Comparison of ENCODE assay signal across 14 mouse cellular contexts in genomic region chr15:25662833-25663519, GRCm38 (mm10). TPM values are rescaled to one million over a fixed set of nuclear protein-coding genes. Genes with fewer than 3 reads are reported as not detected.
DNase-seq lines count a peak whose midpoint lies in the region; ATAC-seq and TF ChIP-seq lines count a peak whose summit lies in the region.
"Had no signal": no experiment of that assay in that cellular context is flagged by ENCODE, and none has a peak within 500 bp of the region (broad histone marks: within the 10 kb centered on the region; RNA-seq: fewer than 3 reads in every experiment).

No protein-coding gene starts in this region.

- DNase-seq in heart, adult 2 months = no peak
- peak; percentile 81 for DNase-seq in embryonic facial prominence, embryonic 11.5 days (ENCODE audit: low spot score)
- peak; percentile 61 for DNase-seq in limb, embryonic 11.5 days (ENCODE audit: low spot score)
- peak; percentile 35 for DNase-seq in liver, postnatal 0 days
- no peak for DNase-seq in forebrain, embryonic 14.5 days (ENCODE audit: low spot score)
- DNase-seq in right cerebral cortex, adult 2 months (ENCODE audit: low spot score in 2 of 2) = no peak
- DNase-seq: B cell, adult 2 months; cerebellum, postnatal 14 days; gastrocnemius, postnatal 10 days; kidney, postnatal 10 days had no signal

- intact Hi-C loops in heart, adult 2 months (cut with DNase I) = no loop called here

- no peak for TF ChIP-seq POLR2A in heart, adult 2 months (IDR thresholded peaks at IDR 0.05; ENCODE audit: insufficient read depth, low read depth, low read length)

- 25% methylated on average over 8 of the region's 8 CpGs for WGBS in heart, embryonic 13.5 days
- 37% methylated on average over 8 of the region's 8 CpGs for WGBS in heart, adult 2 months
- WGBS in embryonic facial prominence, embryonic 11.5 days = 23% methylated on average over 8 of the region's 8 CpGs
- whole genome bisulfite sequencing in limb, embryonic 11.5 days = 11% methylated on average over 8 of the region's 8 CpGs
- WGBS in liver, postnatal 0 days (ENCODE audit: insufficient replicate concordance) = 50% methylated on average over 8 of the region's 8 CpGs
- WGBS in forebrain, embryonic 16.5 days = 47% methylated on average over 8 of the region's 8 CpGs
- 50% methylated on average over 8 of the region's 8 CpGs for WGBS in forebrain, embryonic 14.5 days

- no peak for TF ChIP-seq CTCF in heart, adult 2 months (IDR thresholded peaks at IDR 0.05)
- no peak for TF ChIP-seq CTCF in liver, postnatal 0 days (IDR thresholded peaks at IDR 0.05; ENCODE audit: low read depth)

- H3K79me2 ChIP-seq in heart, adult 2 months (replicated peaks; ENCODE audit: control insufficient read depth, insufficient read depth, low read length) = peaks cover 2% of the 10 kb centered on the region; the same call in 1 of the 2 replicates

- H3K4me1 ChIP-seq in heart, embryonic 13.5 days = peaks cover 13% of the 10 kb centered on the region
- H3K4me1 ChIP-seq in heart, adult 2 months (ENCODE audit: control insufficient read depth, insufficient read depth, low read length) = 0 out of 2 replicates have a peak, but pooled peaks cover 1% of the 10 kb centered on the region
- peaks cover 3% of the 10 kb centered on the region; the same call in 1 of the 2 replicates for H3K4me1 ChIP-seq in embryonic facial prominence, embryonic 11.5 days (ENCODE audit: control insufficient read depth, insufficient read depth, low read length)
- H3K4me1 ChIP-seq in limb, embryonic 11.5 days (ENCODE audit: control insufficient read depth, insufficient read depth, low read length) = peaks cover 23% of the 10 kb centered on the region
- peaks cover 10% of the 10 kb centered on the region for H3K4me1 ChIP-seq in liver, postnatal 0 days (ENCODE audit: insufficient read depth)
- H3K4me1 ChIP-seq in forebrain, embryonic 16.5 days (replicated peaks; ENCODE audit: control insufficient read depth, insufficient read depth, low read length) = no peaks in the 10 kb centered on the region
- no peaks in the 10 kb centered on the region for H3K4me1 ChIP-seq in forebrain, embryonic 14.5 days (ENCODE audit: control insufficient read depth, insufficient read depth, low read length)

- TF ChIP-seq EP300 in heart, adult 2 months (IDR thresholded peaks at IDR 0.05; ENCODE audit: insufficient read depth, low read depth, low read length) = no peak
- no peak for TF ChIP-seq EP300 in liver, postnatal 0 days (IDR thresholded peaks at IDR 0.05; ENCODE audit: low read depth)

- 0 out of 2 replicates have a peak overlapping the region, but pooled peaks have one; percentile 4 for H3K27ac ChIP-seq in heart, embryonic 13.5 days (replicated peaks)
- no peak overlapping the region for H3K27ac ChIP-seq in heart, adult 2 months
- peak overlapping the region; percentile 72 for H3K27ac ChIP-seq in embryonic facial prominence, embryonic 11.5 days (replicated peaks; ENCODE audit: low read depth, low read length)
- H3K27ac ChIP-seq in limb, embryonic 11.5 days (replicated peaks; ENCODE audit: low read depth, low read length) = peak overlapping the region; percentile 49
- H3K27ac ChIP-seq in liver, postnatal 0 days (ENCODE audit: low read depth) = peak overlapping the region; percentile 66
- no peak overlapping the region for H3K27ac ChIP-seq in forebrain, embryonic 16.5 days (ENCODE audit: low read length)
- H3K27ac ChIP-seq in forebrain, embryonic 14.5 days (ENCODE audit: low read depth, low read length) = no peak overlapping the region
- H3K27ac ChIP-seq: forebrain, embryonic 10.5 days had no signal

- ATAC-seq in heart, embryonic 13.5 days (ENCODE audit: extremely low read depth, insufficient number of reproducible peaks, low FRiP score, low TSS enrichment) = no peak
- peak; percentile 65; the same call in 1 of the 2 replicates for ATAC-seq in embryonic facial prominence, embryonic 11.5 days (replicated peaks; ENCODE audit: insufficient number of reproducible peaks, low FRiP score, low TSS enrichment, low read depth)
- peak; percentile 82; the same call in 1 of the 2 replicates for ATAC-seq in limb, embryonic 11.5 days (ENCODE audit: insufficient number of reproducible peaks, low FRiP score, low TSS enrichment, low read depth)
- ATAC-seq in liver, postnatal 0 days = peak; percentile 93
- no peak for ATAC-seq in forebrain, embryonic 16.5 days
- ATAC-seq in forebrain, embryonic 14.5 days = no peak

- H3K27me3 ChIP-seq in heart, embryonic 13.5 days (replicated peaks) = peaks cover 29% of the 10 kb centered on the region
- no peaks in the 10 kb centered on the region for H3K27me3 ChIP-seq in heart, adult 2 months (ENCODE audit: control insufficient read depth, insufficient read depth, low read length)
- no peaks in the 10 kb centered on the region for H3K27me3 ChIP-seq in embryonic facial prominence, embryonic 11.5 days (ENCODE audit: control insufficient read depth, insufficient read depth, low read length)
- H3K27me3 ChIP-seq in limb, embryonic 11.5 days (ENCODE audit: control insufficient read depth, insufficient read depth, low read length) = no peaks in the 10 kb centered on the region
- H3K27me3 ChIP-seq in liver, postnatal 0 days (ENCODE audit: insufficient read depth, low read length) = no peaks in the 10 kb centered on the region
- no peaks in the 10 kb centered on the region for H3K27me3 ChIP-seq in forebrain, embryonic 16.5 days (replicated peaks; ENCODE audit: control insufficient read depth, insufficient read depth, low read length)
- 0 out of 2 replicates have a peak, but pooled peaks cover 4% of the 10 kb centered on the region for H3K27me3 ChIP-seq in forebrain, embryonic 14.5 days (replicated peaks; ENCODE audit: control insufficient read depth, insufficient read depth, low read length)

- H3K36me3 ChIP-seq in heart, embryonic 13.5 days = peaks cover 6% of the 10 kb centered on the region; the same call in 1 of the 2 replicates
- H3K36me3 ChIP-seq in heart, adult 2 months (ENCODE audit: control insufficient read depth, insufficient read depth, low read length) = peaks cover 2% of the 10 kb centered on the region; the same call in 1 of the 2 replicates
- no peaks in the 10 kb centered on the region for H3K36me3 ChIP-seq in embryonic facial prominence, embryonic 11.5 days (replicated peaks; ENCODE audit: control insufficient read depth, insufficient read depth, low read depth, low read length)
- H3K36me3 ChIP-seq in limb, embryonic 11.5 days (ENCODE audit: control insufficient read depth, insufficient read depth, low read length) = no peaks in the 10 kb centered on the region
- H3K36me3 ChIP-seq in liver, postnatal 0 days (replicated peaks; ENCODE audit: insufficient read depth, low read length) = peaks cover 10% of the 10 kb centered on the region; the same call in 1 of the 2 replicates
- no peaks in the 10 kb centered on the region for H3K36me3 ChIP-seq in forebrain, embryonic 16.5 days (ENCODE audit: control insufficient read depth, insufficient read depth)
- no peaks in the 10 kb centered on the region for H3K36me3 ChIP-seq in forebrain, embryonic 14.5 days (ENCODE audit: control insufficient read depth, insufficient read depth, low read length)

- no peak overlapping the region for H3K9ac ChIP-seq in heart, embryonic 13.5 days
- H3K9ac ChIP-seq in heart, adult 2 months (ENCODE audit: low read depth, low read length) = no peak overlapping the region
- H3K9ac ChIP-seq in embryonic facial prominence, embryonic 11.5 days (replicated peaks; ENCODE audit: low read length) = peak overlapping the region; percentile 32; the same call in 1 of the 2 replicates
- 0 out of 2 replicates have a peak overlapping the region, but pooled peaks have one; percentile 14 for H3K9ac ChIP-seq in limb, embryonic 11.5 days (ENCODE audit: low read length)
- no peak overlapping the region for H3K9ac ChIP-seq in liver, postnatal 0 days (replicated peaks)
- H3K9ac ChIP-seq in forebrain, embryonic 16.5 days (replicated peaks; ENCODE audit: low read depth, low read length) = no peak overlapping the region
- no peak overlapping the region for H3K9ac ChIP-seq in forebrain, embryonic 14.5 days (ENCODE audit: low read length)

- H3K9me3 ChIP-seq in heart, embryonic 13.5 days = no peaks in the 10 kb centered on the region
- H3K9me3 ChIP-seq in embryonic facial prominence, embryonic 11.5 days (replicated peaks; ENCODE audit: control insufficient read depth, low read length) = no peaks in the 10 kb centered on the region
- no peaks in the 10 kb centered on the region for H3K9me3 ChIP-seq in limb, embryonic 11.5 days (ENCODE audit: control insufficient read depth, low read length)
- H3K9me3 ChIP-seq in liver, postnatal 0 days (ENCODE audit: low read length) = no peaks in the 10 kb centered on the region
- H3K9me3 ChIP-seq in forebrain, embryonic 16.5 days (ENCODE audit: control insufficient read depth, low read length) = no peaks in the 10 kb centered on the region
- H3K9me3 ChIP-seq in forebrain, embryonic 14.5 days (replicated peaks; ENCODE audit: control insufficient read depth, low read length) = no peaks in the 10 kb centered on the region
- H3K9me3 ChIP-seq: forebrain, embryonic 10.5 days had no signal

- peak overlapping the region; percentile 18; the same call in 1 of the 2 replicates for H3K4me2 ChIP-seq in heart, embryonic 13.5 days
- H3K4me2 ChIP-seq in embryonic facial prominence, embryonic 11.5 days (ENCODE audit: low read depth, low read length) = peak overlapping the region; percentile 10; the same call in 1 of the 2 replicates
- H3K4me2 ChIP-seq in limb, embryonic 11.5 days (ENCODE audit: low read depth, severe bottlenecking) = peak overlapping the region; percentile 21; the same call in 1 of the 2 replicates
- peak overlapping the region; percentile 56 for H3K4me2 ChIP-seq in liver, postnatal 0 days (ENCODE audit: low read depth, low read length)
- H3K4me2 ChIP-seq in forebrain, embryonic 16.5 days (ENCODE audit: low read length) = no peak overlapping the region
- no peak overlapping the region for H3K4me2 ChIP-seq in forebrain, embryonic 14.5 days (ENCODE audit: low read length)
- H3K4me2 ChIP-seq: midbrain, embryonic 11.5 days had no signal

- H3K4me3 ChIP-seq in heart, embryonic 13.5 days = no peak overlapping the region
- H3K4me3 ChIP-seq in heart, adult 2 months = no peak overlapping the region
- no peak overlapping the region for H3K4me3 ChIP-seq in embryonic facial prominence, embryonic 11.5 days (ENCODE audit: low read depth, low read length)
- H3K4me3 ChIP-seq in limb, embryonic 11.5 days (ENCODE audit: low read depth, low read length) = no peak overlapping the region
- no peak overlapping the region for H3K4me3 ChIP-seq in liver, postnatal 0 days (ENCODE audit: low read depth, low read length)
- no peak overlapping the region for H3K4me3 ChIP-seq in forebrain, embryonic 16.5 days (replicated peaks; ENCODE audit: low read length)
- no peak overlapping the region for H3K4me3 ChIP-seq in forebrain, embryonic 14.5 days (ENCODE audit: low read depth, low read length)
- H3K4me3 ChIP-seq: forebrain, embryonic 10.5 days had no signal

RNA-seq across cellular contexts. Expression of gene Myo10, which starts 40.7 kb away (rescaled TPM):
- 11.0 and 12.1 TPM in 2 replicates for polyA plus RNA-seq in heart, embryonic 13.5 days (2015; fragmentation: Nextera tagmentation; extraction: Ambion mirVana)
- 10 to 100 TPM; 63.7 to 67.9 TPM for total RNA-seq in heart, adult 2 months (2021)
- polyA plus RNA-seq in heart, adult 2 months (2012; rRNA removed) = 26.6 and 35.4 TPM in 2 replicates
- 34.5 and 35.4 TPM in 2 replicates for polyA plus RNA-seq in embryonic facial prominence, embryonic 11.5 days (2014; fragmentation: Nextera tagmentation; extraction: Ambion mirVana)
- 48.4 and 52.2 TPM in 2 replicates for polyA plus RNA-seq in limb, embryonic 11.5 days (2014; fragmentation: Nextera tagmentation; extraction: Ambion mirVana)
- 4.9 and 5.9 TPM in 2 replicates for polyA plus RNA-seq in liver, postnatal 0 days (2015; fragmentation: Nextera tagmentation; extraction: Ambion mirVana)
- polyA plus RNA-seq in forebrain, embryonic 16.5 days (2015; fragmentation: Nextera tagmentation; extraction: Ambion mirVana) = 38.4 and 44.8 TPM in 2 replicates
- 36.2 and 41.6 TPM in 2 replicates for polyA plus RNA-seq in forebrain, embryonic 14.5 days (2014; fragmentation: Nextera tagmentation; extraction: Ambion mirVana)

Comparison
In these comparisons a context has a peak if more than half of its experiments do, and no peak if none do; other contexts are left out.
1. H3K27ac ChIP-seq: peak in heart, embryonic 13.5 days (single experiment), embryonic facial prominence, embryonic 11.5 days (single experiment), limb, embryonic 11.5 days (single experiment) and liver, postnatal 0 days (single experiment); none in heart, adult 2 months (single experiment), forebrain, embryonic 16.5 days (single experiment) and forebrain, embryonic 14.5 days (single experiment).
2. ATAC-seq: peak in embryonic facial prominence, embryonic 11.5 days (single experiment), limb, embryonic 11.5 days (single experiment) and liver, postnatal 0 days (single experiment); none in heart, embryonic 13.5 days (single experiment), forebrain, embryonic 16.5 days (single experiment) and forebrain, embryonic 14.5 days (single experiment).
3. H3K4me2 ChIP-seq: peak in heart, embryonic 13.5 days (single experiment), embryonic facial prominence, embryonic 11.5 days (single experiment), limb, embryonic 11.5 days (single experiment) and liver, postnatal 0 days (single experiment); none in forebrain, embryonic 16.5 days (single experiment) and forebrain, embryonic 14.5 days (single experiment).
4. H3K9ac ChIP-seq: peak in embryonic facial prominence, embryonic 11.5 days (single experiment) and limb, embryonic 11.5 days (single experiment); none in heart, embryonic 13.5 days (single experiment), heart, adult 2 months (single experiment), liver, postnatal 0 days (single experiment), forebrain, embryonic 16.5 days (single experiment) and forebrain, embryonic 14.5 days (single experiment).
5. DNase-seq: peak in embryonic facial prominence, embryonic 11.5 days (single experiment), limb, embryonic 11.5 days (single experiment) and liver, postnatal 0 days (single experiment); none in heart, adult 2 months (0 of 2), forebrain, embryonic 14.5 days (single experiment) and right cerebral cortex, adult 2 months (0 of 2).